Mouse (Mus musculus) bone marrow macrophage, adult 2 months (primary cell): ENCODE measurements around the gene Vat1.

Source experiments
- CTCF ChIP-seq: IDR thresholded peaks from 2 replicates; pipeline ENCODE4 v1.5.1; 2012; ENCODE audit warnings: low read depth, mild to moderate bottlenecking, low read length, moderate library complexity
- POLR2A ChIP-seq: IDR thresholded peaks from 2 replicates; pipeline ENCODE4 v1.6.1; 2012; ENCODE audit warnings: mild to moderate bottlenecking, low read depth, low read length, borderline replicate concordance

DNA sequence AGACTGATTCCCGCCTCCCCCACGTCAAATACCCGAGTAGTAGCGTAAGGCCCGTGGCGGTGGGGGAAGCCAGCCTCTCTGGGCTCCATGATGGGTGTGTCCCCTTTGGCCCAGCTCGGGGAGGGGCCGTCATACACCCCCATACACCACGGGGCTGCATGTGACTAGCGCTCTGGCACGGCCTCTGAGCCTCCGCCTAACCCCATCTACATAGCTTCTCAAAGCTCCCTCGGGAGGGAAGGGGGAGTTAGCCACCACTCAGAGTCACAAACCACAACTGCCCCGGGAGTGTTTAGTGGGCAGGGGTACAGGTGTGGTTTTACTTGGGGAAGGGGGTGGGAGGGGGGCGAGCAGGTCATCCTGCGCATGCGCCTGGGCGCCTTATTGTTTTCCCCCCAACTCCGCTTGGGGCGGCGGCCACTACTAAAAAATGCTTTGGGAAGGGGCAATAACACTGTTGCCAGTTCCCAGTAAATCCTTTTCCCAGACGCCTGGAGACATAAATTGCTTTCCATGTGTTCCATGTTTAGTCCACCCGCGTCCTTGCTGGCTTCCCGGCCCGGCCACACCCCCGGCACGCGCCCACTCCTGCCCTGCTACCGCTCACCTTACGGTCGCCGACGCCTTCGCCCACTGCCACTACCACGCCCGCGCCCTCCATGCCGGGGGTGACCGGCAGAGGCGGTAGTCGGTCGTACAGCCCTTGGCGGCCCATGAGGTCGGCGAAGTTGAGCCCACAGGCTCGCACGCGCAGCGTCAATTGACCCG, 745 bp downstream of the Vat1 start:
- TF ChIP-seq CTCF = no peak
- TF ChIP-seq POLR2A = no peak
